Mouse (Mus musculus): ENCODE results near the gene Ces1a.

Ces1a gene

GRCm38 (mm10) chr8:93048092-93048491, at the start of gene Ces1a:
Gene Ces1a (minus strand): TSS chr8:93048192.
- no peak for DNase-seq (ENCODE audit: low spot score)

GRCm38 (mm10) chr8:93095376-93095775, 47.4 kb upstream of the Ces1a start:
- DNase-seq (ENCODE audit: low spot score): no peak

DNA sequence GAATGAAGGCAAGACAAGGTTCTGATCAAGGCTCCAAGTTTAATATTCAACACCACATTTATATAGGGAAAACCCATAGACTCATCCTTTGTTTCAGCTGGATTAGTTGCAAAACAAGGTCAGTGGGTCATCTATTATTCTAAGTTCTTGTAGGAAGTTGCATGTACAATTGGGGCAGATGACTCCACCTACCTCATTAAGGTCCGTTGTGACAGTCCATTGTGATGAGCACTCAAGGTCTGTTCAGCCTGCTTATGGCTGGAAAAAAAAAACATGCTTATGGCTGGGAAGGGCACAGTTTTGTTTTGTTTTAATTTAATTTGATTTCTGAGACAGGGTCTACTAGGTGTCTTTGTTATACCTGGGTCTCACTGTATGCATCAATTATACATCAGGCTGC, 43.3 kb upstream of the Ces1a start:
- no peak for DNase-seq (ENCODE audit: low spot score)

GRCm38 (mm10) chr8:93088686-93089122, 40.7 kb upstream of the Ces1a start:
- DNase-seq (ENCODE audit: low spot score): no peak

DNA sequence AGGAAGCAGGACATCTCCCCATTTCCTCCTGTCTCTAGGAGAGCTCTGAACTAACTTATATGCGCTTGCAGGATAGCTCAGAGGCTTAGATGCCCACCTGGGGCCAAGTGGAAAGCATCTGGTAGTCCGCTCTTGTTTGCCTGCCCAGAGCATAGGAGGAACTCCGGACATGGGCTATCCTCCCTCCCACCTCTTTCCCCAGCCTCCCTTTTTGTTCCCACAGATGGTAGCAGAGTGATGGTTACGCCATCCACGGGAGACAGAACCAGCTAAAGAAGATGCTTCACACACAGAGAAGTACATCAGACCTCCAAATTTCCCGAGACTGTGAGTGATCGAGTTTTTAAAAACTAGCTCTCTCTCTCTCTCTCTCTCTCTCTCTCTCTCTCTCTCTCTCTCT, 40.2 kb upstream of the Ces1a start:
- no peak for DNase-seq (ENCODE audit: low spot score)

DNA sequence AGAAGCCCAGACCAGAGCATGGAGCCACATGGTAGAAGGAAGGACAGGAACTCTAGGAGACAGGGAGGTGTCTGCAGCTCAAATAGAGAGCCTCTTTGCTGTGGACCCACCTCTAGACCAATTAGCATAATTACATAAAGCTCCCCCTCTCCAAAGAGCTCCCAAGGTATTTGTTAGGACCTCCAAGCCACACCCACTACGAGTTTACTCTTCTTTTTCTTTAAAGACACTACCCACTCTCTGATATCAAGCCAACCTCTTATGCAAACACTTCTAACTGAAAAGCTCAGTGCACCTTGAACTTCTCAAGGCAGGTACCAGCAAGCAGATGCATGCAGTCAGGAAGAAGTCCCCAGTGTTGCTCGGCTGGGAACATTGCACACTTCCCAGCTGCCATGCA, 31.9 kb upstream of the Ces1a start, which contains the start of gene Ces1b:
Ces1b (minus strand) TSS at position 131 of the 400 bp plus-strand sequence.
- DNase-seq (ENCODE audit: low spot score): no peak

- DNase-seq (ENCODE audit: low spot score): no peak
These were observed 27.3 kb upstream of the Ces1a start for GRCm38 (mm10) chr8:93075251-93075650.

- no peak for DNase-seq (ENCODE audit: low spot score)
These were observed 15.6 kb upstream of the Ces1a start for GRCm38 (mm10) chr8:93063416-93064117.

GRCm38 (mm10) chr8:93059185-93059584, 11.2 kb upstream of the Ces1a start:
- no peak for DNase-seq (ENCODE audit: low spot score)

- no peak for DNase-seq (ENCODE audit: low spot score)
These were observed 7.2 kb upstream of the Ces1a start for GRCm38 (mm10) chr8:93055238-93055637.

DNA sequence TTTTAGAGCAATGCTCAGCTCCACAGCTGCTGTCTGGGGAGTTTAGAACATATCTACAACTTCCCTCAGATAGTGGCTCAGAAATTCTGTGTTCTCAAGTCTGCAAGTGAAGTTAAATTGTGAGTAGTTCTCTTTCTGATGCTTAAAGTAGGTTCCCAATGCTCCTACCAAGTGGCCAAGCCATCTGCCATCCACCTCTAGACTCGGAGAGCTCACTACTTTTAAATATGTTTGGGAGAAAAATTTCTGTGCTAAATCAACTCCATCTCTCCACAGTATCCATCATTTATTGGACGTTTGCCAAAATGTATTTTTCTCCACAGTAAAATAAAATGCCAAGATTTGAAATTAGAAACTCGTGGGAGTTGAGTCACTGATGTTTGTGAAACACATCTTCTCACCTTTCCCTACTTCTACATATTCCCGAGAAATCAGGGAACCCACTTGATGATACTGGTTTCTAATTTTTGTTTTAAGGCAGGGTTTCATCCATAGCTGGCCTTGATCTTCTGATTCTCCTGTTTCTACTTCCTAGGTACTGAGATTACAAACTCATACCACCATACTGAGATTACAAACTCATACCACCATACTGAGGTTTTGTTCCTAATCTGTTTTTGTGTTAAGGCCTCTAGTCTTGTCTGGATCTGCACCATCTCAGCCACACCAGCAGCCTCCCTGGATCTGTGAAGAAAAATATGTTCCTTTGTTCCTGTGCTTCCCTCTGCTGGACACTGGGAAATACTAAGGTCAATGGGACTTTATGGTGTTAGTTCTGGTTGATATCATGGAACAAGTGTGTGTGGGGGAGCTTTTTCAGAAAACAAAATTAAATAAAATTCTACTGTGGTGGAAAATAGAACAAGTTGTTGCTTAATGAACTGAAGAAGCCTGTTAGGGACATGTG, 771 bp upstream of the Ces1a start:
- no peak for DNase-seq (ENCODE audit: low spot score)

GRCm38 (mm10) chr8:93043083-93043482, 4.9 kb downstream of the Ces1a start:
- no peak for DNase-seq (ENCODE audit: low spot score)

GRCm38 (mm10) chr8:93040776-93041567, 7.0 kb downstream of the Ces1a start:
- no peak for DNase-seq (ENCODE audit: low spot score)

GRCm38 (mm10) chr8:93040256-93040655, 7.7 kb downstream of the Ces1a start:
- no peak for DNase-seq (ENCODE audit: low spot score)

GRCm38 (mm10) chr8:93038831-93039230, 9.2 kb downstream of the Ces1a start:
- no peak for DNase-seq (ENCODE audit: low spot score)

DNA sequence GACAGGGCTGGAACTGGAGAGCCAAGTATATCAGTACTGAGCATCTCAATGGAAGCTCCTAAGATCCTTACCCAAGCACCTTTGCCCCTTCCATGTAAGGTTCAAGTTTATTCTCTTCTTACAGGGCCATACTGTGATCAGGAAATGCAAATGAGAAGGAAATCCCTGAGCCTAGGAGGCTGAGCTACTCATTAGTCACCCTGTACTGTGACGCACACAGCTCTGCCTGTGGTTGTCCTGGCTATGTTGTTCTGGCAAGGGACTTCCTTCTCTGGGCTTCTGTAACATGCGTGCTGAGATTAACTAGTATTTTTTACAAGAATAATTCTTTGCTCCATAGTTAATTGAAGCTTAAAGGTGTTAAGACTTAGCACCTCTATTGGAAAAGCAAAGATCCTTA, 17.3 kb downstream of the Ces1a start:
- DNase-seq (ENCODE audit: low spot score): no peak

DNA sequence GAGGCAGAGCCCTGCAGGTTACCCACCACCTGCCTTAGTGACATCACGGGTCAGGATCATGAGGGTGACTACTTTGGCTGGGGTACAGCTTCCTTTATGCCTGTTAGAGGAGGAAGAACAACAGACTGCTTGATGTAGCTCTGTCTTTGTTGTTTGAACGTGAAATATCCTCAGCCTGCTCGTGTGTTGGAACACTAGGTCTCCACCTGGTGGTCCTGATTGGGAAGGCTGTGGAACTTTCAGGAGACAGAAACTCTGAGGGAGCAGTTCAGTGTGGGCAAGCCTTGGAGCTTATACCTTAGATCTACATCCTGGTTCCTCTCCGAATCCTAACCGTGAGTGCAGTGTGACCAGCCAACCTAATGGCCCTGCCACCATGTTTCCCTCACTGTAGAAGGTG, 26.3 kb downstream of the Ces1a start:
- no peak for DNase-seq (ENCODE audit: low spot score)

- no peak for DNase-seq (ENCODE audit: low spot score)
These were observed 33.7 kb downstream of the Ces1a start for GRCm38 (mm10) chr8:93014300-93014699.

- no peak for DNase-seq (ENCODE audit: low spot score)
These were observed 35.8 kb downstream of the Ces1a start for GRCm38 (mm10) chr8:93012226-93012625.

GRCm38 (mm10) chr8:93011439-93011838, 36.6 kb downstream of the Ces1a start:
- no peak for DNase-seq (ENCODE audit: low spot score)

GRCm38 (mm10) chr8:93010286-93010685, 37.7 kb downstream of the Ces1a start:
- no peak for DNase-seq (ENCODE audit: low spot score)

DNA sequence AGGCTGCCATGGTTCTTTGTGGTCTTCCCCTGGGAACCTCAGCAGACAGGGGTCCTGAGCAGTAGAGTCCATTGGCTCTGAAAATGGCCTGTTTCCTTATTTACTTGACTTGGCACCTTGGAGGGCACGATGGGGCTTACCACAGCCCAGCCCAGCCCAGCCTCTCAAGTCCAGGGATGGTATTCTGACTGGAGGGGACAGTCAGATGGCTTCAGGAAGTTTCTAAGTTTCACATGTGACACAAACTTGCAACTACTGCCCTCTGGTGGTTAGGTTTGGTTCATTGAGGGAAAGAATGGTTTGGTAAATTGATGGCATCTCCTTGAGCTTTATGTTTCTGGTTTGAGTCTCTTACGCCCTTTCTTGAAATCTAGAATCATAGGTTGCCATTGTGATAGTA, 49.4 kb downstream of the Ces1a start:
- DNase-seq (ENCODE audit: low spot score): no peak

All from T-cell, adult 2 months (primary cell).